Mouse (Mus musculus) heart, adult 18-20 months (tissue): ENCODE measurements at regions not wholly inside any gene's neighbourhood (a gene's known extent, or its start where the extent isn't known, plus 50 kb on each side); places are given as distances from the start of the nearest gene placed in this dataset.

Experiments
- DNase-seq, 2 experiments: peaks; one replicate each; pipeline ENCODE4 v3.0.0; 2021 to 2022; ENCODE audit warnings: mixed read lengths in 1 of 2

DNA sequence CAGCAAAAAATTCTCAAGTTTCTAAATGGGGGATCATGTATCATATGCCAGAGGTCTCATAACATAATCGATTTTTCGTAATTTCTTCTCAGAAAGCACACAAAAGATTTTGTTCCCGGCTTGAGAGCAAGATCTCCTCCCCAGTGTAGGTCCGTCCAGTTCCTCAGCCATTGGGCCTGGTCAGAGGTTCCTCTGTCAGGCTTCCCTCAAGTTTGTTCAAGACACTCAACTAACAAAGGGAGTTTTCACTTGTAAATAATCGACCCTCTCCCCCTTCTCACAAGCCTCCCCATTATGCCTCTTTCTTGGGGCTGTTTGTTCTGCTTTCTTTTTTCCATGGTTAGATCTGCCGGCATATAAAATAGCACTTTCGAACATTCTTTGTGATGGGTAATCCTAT, 539.7 kb downstream of the Ptprc start:
- no peak for DNase-seq

DNA sequence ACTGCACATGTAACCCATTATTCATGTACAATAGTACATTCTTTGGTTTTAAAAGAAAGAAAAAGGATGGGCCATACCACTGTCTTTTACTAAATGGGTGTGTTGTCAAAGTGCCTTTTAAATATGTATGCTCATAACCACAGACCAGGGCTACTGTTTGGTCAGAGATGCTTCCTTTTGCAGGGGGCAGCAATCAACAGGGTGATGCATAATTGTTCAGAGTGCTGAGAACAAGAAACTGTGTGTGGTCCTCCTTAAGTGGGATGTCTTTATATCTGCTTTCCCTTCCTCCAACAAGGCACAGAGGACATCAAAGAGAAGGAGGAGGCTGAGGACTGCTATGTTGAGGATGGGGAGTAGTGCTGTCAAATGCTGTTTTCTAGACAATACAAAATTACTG, 544.0 kb downstream of the Ptprc start:
- DNase-seq: no peak

DNA sequence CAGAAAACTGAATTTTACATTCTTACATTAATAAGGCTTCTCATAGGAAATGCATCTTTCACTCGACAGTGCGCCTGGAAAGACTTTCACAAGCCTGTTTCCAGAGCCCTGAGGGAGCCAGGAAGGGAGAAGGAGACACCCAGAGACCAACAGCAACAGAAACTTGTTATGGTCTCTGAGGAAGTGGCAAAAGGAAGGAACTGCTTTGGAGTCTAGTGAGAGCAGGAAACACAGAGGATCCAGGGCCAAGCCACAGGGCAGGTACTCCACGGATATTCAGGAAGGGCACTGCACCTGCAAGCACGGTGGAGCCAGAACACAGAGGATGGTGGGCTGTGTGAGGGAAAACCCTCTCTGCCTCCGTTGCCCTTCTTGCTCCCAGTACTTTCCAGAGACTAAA, 554.8 kb downstream of the Ptprc start:
- peak; percentile 15 to 60 for DNase-seq

DNA sequence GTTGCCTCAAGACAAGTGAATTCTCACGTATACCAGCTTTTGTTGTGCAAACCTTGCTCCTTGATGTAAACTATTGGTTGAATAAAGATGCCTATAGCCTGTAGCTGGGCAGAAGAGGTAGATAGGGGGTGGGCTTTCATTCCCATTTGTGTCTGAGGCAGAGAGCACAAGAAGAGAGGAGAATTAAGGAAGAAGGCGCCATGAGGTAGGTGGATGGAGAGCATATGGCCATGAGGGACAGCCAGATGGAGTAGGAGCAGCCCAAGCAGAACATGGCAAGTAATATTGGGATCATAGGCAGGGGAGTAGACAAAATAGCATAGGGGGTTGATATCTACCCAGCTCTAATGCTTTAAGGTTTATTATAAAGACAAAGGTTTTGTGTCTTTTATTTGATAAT, 557.3 kb downstream of the Ptprc start:
- DNase-seq: no peak

DNA sequence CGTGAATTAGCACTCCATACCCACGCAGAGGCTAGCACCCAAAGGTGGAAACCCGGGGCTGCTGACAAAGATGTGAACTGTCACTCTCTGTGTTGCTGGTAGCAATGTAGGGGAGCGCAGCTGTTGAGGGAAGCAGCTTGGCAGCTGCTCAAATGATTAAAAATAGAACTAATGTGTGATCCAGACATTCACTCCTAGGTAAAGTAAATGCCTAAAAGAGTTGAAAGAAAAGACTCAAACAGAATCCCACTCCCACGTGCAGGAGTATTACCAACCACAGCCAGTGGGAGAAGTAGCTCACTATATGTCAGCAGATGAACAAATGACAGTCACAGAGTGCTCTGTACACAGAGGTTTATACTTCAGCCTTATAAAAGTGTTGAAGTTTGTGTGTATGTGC, 558.0 kb downstream of the Ptprc start:
- peak; percentile 34 to 42 for DNase-seq

DNA sequence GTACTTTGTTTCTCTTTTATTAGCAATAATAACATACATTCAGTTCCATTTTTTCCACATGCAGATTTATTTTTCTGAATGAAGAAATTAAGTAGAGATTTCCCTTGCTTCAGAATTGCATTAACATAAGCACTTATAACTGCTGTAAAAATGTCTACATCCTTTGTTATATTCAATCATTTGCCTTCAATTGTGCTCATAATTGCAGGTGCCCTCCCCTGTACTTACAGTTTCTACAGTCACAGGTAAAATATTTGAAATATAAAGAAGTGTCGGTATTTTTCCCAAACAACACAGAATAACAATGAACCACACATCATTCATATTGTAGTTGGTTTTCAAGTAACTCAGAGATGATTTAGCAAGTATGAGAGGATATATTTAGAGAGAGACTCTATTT, 568.8 kb downstream of the Ptprc start:
- DNase-seq: no peak

DNA sequence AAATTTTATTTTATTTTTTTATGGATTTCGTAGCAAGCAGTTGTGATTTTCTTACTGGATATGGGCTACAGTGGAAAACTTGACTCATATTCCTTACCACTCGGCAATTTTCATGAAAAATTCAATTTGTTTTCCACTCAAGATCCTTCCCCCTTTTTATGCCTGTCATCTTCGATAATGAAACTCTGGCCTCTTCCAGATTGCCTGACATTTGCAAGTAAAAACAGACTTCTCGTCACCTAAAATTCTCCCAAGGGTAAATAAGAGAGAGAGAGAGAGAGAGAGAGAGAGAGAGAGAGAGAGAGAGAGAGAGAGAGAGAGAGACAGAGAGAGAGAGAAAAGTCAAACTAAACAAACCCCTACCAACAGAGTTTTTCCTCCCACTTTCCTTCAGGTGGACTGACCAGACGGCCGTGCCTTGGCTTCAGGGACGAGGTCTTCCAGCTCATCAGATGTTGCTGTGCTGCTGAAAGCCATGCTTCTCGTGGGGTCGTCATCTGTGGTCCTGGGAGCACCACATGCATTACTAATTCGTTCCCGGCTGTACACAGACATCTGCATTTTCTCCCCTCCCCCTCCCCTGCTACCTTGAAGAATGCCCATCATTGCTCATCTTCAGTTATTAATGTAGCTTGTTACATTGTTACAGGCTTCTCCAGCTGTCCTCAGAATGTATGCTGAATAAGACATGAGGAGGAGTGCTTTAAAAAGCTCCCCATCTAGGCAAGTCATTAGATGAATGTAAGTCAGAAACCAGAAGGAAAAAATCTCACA, 569.4 kb downstream of the Ptprc start:
- no peak for DNase-seq

DNA sequence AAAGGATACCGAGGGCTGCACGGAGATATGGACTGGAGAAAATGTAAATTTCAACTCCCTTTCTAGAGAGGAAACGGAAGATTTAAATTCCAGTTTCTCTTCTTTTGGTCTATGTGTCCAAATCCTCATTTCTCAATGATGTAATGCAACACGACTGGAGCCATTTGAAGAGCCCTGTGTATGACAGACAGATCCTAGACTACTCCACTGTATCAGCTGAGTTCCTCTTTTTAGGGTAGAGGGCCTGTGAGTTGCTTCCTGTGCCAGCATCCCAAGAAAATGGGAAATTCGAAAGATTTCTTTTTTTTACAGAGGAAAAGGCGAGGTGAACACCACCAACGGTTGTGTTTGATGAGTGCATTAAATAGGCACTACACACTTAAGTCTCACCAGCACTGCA, 581.8 kb downstream of the Ptprc start:
- DNase-seq: no peak

DNA sequence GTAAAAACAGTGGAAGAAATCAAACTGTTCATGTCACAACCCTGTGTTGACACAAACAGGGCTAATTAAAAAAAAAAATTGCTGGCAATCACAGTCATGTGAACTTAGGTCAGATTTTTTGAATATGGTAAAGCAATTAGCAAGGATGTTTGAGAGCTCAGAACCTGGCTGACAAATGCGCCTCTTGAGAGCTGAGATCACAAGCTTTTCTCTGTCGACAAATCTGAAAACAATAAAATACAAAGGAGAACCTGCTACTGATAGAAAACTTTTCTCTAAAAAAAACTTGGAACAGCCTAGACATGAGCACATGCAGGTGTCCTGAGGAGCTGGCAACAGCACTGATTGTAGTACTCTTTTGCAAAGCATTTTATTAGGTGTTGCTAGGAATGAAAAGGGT, 583.6 kb downstream of the Ptprc start:
- peak in 1 of 2 experiments; percentile 29 for DNase-seq

DNA sequence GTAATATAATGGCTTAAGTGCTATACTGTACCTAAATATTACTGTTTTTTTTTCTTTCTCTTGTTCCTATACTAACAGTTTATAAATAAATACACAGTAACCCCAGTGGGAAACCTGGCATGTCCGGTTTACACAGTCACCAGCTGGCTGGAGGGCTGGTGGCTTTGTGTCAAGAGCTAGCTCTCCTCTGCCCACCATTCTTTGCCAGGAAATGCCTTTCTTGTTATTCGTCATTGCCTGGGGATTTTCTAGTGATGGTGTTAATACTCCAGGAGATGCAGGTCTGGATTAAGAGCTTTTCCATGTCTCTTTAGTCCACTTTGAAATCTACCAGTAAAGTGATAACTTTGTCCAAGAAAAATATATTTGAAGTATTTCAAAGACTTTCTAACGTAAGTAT, 584.2 kb downstream of the Ptprc start:
- peak; percentile 56 to 69 for DNase-seq

DNA sequence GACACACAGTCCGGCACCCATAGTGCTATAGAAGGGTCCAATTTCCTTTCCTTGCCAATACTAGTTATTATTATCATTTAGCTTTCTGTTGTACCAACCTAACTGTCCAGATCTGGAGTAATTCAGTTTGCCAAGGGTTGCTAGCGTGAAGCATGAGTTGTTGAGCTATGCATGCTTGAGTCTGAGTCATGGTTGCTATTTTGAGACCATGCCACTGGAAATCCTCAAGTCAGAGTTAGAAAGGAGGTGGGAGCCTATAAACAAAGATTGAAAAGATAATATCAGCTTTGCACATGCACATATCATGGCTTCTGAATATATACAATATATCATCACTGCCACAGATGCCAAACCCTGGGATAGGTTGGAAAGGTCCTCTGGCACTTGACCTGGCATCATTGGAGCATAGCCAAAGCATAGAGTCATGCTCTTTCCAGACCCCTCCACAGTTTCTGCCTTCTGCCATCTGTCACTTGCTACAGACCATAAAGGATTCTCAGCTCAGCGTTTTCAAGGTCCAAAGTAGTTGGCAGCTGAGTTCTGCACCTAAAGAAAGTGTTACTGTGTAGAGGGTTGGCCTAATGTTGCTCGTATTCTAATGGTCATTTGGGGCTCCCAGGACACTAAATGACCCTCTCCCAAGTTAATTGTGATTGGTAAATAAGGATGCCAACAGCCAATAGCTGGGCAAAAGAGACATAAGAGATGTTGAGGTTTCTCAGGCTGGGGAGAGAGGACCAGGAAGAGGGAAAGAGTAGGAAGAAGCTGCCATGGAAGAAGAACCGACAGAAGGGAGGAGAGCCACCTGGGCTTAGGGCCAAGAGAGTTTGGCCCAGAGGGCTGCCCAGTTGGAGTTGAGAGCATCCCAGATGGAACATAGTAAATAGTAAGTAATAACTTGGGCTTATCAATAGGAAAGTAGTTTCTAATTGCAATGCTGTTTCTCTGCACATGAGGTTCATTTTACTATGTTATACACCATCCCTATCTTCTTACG, 586.9 kb downstream of the Ptprc start:
- DNase-seq: peak; percentile 28 to 32

DNA sequence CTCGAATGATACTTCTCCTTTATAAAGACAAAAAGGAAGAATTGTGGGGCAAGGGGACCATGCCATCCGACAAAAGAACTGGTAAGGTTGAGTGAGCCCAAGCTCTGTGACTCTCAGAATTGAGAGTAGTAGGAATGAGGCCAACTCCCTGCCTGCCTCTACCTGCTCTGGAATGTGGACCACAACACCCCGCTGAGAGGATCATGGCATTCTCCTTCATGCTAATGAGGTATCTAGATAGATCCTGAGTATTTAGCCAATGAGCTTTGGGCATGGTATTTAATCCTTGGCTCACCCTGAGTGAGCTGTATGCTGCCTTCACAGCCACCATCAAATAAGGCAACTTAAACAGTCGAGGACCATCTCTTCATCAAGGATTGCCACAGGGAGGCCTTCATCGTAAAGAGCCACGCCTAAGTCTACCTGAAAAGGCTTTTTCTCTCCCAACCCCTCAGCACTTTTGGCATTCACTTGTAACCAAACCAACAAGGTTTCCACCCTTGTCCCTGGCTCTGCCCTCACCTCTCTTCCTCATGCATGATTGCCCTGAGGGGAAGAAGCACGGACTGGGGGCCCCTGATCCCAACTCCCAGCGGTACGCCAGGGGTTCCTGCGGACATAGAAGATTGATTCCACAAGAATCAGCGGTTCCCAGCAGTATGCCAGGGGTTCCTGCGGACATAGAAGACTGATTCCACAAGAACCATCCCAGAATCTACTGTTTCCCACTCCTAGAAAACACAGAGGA, 587.9 kb downstream of the Ptprc start:
- no peak for DNase-seq

DNA sequence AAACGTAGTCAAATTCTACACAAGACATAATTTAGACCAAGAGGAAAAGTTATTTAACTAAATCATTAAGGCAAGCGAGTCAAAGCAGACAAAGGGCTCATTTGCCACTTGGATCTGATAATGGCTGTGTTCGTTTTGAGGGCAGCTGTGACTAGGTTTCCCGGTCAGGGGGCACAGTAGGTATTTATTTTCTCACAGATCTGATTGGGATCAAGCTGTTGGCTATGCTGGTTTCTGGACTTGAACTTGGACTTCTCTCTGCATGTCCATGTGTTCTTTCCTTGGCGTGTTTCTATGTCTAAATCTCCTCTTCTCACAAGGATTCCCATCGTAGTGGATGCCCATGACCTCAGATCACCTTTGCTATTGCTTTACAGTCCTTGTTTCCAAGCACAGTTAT, 590.8 kb downstream of the Ptprc start:
- no peak for DNase-seq

DNA sequence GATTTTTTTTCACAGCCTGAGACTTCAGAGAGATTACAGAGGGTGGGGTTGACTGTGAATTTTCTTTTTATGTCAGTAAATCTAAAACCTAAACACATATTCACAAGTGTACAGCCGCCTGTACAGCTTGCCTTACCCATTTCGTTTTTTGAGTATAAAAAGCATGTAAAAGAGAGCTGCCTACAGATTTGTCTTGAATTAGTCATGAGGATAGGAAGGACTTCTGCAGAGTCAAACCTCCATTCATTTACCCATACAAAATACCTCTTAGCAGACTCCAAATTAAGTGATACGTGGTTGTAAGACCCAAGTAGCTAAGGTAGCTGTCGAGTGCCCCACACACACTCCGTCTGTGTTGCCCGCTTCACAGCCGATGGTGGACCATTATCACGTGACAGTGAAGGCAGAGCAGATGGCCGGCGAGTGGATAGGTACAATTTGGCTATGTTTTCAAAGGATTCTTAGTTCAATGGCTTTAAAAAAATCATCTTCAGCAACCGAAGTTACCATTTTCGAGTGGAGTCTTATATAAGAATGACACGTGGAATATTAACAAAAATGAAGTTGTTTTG, 591.3 kb downstream of the Ptprc start:
- no peak for DNase-seq

DNA sequence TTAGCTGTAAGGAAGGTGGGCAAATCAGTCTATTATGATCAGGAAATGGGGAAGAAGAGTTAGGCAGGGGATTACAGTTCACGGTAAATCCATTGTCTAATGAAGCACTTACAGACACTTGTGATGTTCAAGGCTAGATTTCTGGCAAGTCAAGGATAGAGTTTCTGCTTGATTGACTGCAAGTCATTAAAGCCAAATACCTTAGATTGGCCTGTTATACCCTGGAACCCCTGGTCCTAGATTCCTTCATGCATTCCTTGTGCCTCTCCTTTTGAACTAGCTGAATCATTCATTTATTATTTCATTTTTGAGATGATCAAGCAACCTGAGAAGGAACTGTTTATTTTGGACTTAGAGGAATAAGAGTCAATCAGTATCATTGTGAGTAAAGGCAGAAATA, 597.9 kb downstream of the Ptprc start:
- no peak for DNase-seq

DNA sequence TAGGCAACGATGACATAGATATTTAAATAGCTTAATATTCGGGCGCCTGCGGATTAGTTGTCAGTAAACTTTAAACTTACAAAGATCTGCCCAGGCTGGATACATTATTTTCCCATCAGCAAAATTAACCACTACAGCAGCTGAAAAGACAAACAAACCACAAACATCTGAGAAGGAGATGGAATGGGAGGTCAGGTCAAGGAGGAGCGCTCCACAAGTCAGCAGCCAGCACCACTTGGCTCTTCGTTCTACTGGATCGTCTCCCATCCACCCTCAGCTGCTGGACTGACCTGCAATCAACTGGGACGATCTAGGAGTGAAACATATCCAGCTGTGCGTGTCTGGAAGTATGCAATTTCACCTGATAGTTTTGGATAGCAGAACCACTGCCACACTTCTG, 599.3 kb downstream of the Ptprc start:
- DNase-seq: no peak

DNA sequence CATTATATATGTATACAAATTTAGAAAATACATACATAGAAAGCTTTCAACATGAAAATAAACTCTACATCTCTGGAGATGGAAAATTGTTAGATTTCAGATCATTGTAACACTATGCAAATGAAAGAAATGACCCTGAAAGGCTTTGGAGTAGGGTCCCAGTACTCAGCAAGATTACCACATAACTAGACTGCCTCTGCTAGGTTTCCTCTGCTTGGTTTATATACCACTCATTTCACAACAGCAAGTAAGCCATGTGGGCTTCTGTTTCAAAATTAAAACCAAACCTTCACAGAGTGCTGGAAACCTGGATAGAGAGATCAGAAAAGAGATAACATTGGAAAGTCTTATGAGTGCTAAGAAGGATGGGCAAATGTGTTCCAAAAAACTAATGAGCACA, 600.1 kb downstream of the Ptprc start:
- no peak for DNase-seq

DNA sequence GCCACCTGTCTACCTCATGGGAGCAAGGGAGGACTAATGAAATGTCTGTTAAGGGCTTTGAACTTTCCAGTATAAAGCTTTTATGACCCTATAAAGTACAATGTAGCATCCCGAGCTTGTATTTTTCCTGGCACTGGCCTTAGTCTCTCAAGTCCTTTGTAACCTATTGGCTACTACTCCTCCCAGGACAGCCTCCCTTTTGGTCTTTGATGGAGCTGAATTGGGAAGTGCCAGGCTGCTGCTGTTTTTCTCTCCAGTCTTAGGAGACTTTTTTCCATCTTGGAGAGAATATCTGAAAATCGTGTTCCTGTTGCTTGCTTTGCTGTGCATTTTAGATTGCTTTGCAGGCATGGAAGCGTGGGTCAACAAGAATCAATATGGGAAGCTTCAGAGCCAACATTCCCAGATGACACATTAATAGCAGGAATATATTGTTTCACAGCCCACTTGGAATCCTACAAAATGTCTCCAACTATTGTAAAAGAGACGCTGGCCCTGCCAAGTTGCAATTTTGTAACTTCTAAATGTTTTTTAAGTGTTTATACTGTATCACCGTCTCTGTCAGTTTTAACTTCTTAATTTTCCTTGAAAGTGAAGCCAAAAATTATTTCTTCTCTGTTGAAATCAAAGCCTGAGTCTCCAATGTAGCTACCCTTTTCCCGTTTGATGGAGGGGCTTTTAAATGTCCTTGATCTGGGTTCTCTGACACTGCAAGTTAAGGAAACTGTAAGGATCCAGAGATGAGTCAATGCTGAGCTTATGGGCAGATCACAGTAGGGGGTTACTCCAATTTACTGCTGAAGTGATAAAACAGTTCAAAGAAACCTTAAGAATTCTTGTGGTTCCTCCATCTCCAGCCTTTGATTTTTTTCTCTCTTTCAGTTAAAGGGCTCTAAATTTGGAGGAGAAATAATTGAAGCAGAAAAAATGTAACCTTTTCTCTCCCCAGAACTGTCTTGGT, 603.3 kb downstream of the Ptprc start:
- DNase-seq: no peak

DNA sequence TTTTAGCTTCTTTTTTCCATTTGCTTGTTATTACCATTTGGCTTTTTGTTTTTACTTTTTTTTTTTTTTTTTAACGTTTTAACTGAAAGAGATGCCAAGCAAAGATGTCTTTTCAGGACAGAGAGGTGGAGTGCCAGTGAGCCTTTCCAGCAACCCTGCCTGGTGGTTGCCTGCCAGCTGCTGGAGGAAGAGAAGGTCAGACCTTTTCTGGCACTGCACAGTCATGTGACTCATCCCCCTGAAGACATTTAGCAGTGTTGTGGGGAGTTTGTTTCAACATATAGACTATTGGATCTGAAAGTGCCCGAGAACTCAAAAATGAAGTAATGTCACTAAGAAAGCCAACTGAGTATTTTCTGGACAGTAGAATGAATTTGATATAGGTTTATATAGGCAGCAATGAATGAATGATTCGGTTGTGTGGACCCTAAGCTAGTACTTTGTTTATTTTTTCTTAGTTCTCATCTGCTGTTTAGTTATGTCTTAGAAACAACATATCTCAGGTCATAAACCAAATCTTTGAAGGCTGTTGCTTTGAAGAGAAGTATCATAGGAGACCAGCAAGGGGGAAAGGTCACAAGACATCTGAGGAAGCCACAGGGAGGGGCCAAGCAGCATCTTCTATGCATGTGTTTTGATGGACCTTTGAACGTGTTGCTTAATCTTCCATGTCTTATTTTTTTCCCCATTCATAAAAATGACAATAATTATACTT, 604.2 kb downstream of the Ptprc start:
- DNase-seq: peak; percentile 29 to 55

DNA sequence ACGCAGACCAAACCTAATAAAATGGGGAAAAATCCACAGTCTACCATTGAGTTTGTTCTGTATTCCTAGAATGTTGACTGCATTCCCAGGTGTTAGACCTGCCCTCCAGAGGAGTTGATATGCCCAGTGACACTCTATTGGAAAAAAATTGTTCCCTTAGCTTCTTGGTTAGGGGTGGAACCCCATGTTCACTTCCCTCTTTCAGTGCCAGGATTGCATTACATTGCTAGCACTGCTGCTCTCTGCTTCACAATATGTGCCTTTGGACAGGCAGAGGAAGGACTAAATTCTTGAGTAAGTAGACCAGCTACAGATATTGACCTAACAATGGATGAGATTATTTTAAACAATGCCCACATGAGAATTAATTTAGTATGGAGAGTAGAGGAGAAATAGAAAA, 607.3 kb upstream of the Nr5a2 start:
- DNase-seq: no peak
